Mouse (Mus musculus) intestine, postnatal 0 days (tissue): ENCODE measurements around the gene Zfp507. TPM values are rescaled to one million over a fixed set of nuclear protein-coding genes. Genes with fewer than 3 reads are reported as not detected.

ENCODE experiments used
- ATAC-seq: fragments of 200-750 bp; cut with Nextera tagmentation; 2 replicates; pipeline ENCODE4 v1.8.0; 2017; ENCODE audit warnings: mild to moderate bottlenecking, moderate TSS enrichment, moderate library complexity
- H3K27ac ChIP-seq: fragments of 300-500 bp; sonication (generic); 2 replicates; pipeline ENCODE4 v1.5.1; 2014; ENCODE audit warnings: mild to moderate bottlenecking, low read depth, low read length, moderate library complexity
- H3K27me3 ChIP-seq: fragments of 300-500 bp; sonication (generic); replicated peaks from 2 replicates; pipeline ENCODE4 v1.6.1; 2014; ENCODE audit warnings: low read length, mixed read lengths; ENCODE audit not compliant: control insufficient read depth, insufficient read depth
- H3K36me3 ChIP-seq: fragments of 300-500 bp; sonication (generic); 2 replicates; pipeline ENCODE4 v1.6.1; 2014; ENCODE audit warnings: mild to moderate bottlenecking, moderate library complexity; ENCODE audit not compliant: control insufficient read depth, insufficient read depth
- H3K4me1 ChIP-seq: fragments of 300-500 bp; sonication (generic); replicated peaks from 2 replicates; pipeline ENCODE4 v1.6.1; 2014; ENCODE audit warnings: antibody characterized with exemption, low read length, mixed read lengths; ENCODE audit not compliant: control insufficient read depth, insufficient read depth
- H3K4me2 ChIP-seq: fragments of 300-500 bp; sonication (generic); replicated peaks from 2 replicates; pipeline ENCODE4 v1.6.1; 2014; ENCODE audit warnings: low read depth, mild to moderate bottlenecking, moderate library complexity
- H3K4me3 ChIP-seq: fragments of 300-500 bp; sonication (generic); 2 replicates; pipeline ENCODE4 v1.5.1; 2014; ENCODE audit warnings: low read depth, low read length
- H3K9ac ChIP-seq: fragments of 300-500 bp; sonication (generic); 2 replicates; pipeline ENCODE4 v1.6.1; 2014; ENCODE audit warnings: mild to moderate bottlenecking, low read depth, low read length
- H3K9me3 ChIP-seq: fragments of 300-500 bp; sonication (generic); 2 replicates; pipeline ENCODE4 v1.6.1; 2016; ENCODE audit warnings: mixed run types; ENCODE audit not compliant: control insufficient read depth
- CTCF ChIP-seq: sonication (generic); IDR thresholded peaks from 2 replicates; pipeline ENCODE4 v1.5.1; 2016; ENCODE audit warnings: low read depth, mild to moderate bottlenecking, control low read depth, antibody characterized with exemption, moderate library complexity
- WGBS: fragments of 180-500 bp; shearing (Covaris S2); extraction: QIAGEN DNeasy Blood & Tissue Kit; methylation state at CpG from one replicate; pipeline ENCODE4 v1.1.7; 2014; 5-methylcytosine and 5-hydroxymethylcytosine counted together
- polyA plus RNA-seq: library from polyadenylated mRNA; unstranded; fragments of >200 nt; fragmentation: Nextera tagmentation; extraction: Ambion mirVana; gene quantifications from 2 replicates; pipeline ENCODE4 v1.2.1, GENCODE M21; 2015

Gene Zfp507
- polyA plus RNA-seq, 1 experiment from 2014 or later = 6.8 TPM

GRCm38 (mm10) chr7:35723035-35723434 lies 79.8 kb downstream of the Zfp507 start:
- Histone ChIP-seq H3K4me3 (no peak overlapping the region), H3K9me3 (no peaks in the 10 kb centered on the region), H3K36me3 (peaks cover 14% of the 10 kb centered on the region; the same call in 1 of the 2 replicates), H3K9ac (no peak overlapping the region), H3K4me1 (no peaks in the 10 kb centered on the region), H3K27ac (no peak overlapping the region), H3K4me2 (no peak overlapping the region), H3K27me3 (no peaks in the 10 kb centered on the region)
- peak; percentile 29; the same call in 1 of the 2 replicates for TF ChIP-seq CTCF
- no peak for ATAC-seq
- WGBS = 94% methylated on average over 2 of the region's 2 CpGs

Other genes starting within 250 kb of the Zfp507 start
- gene Nudt19, start 246.7 kb downstream of the Zfp507 start, polyA plus RNA-seq = 81.1 and 87.4 TPM in 2 replicates
- gene Rgs9bp, start 217.4 kb downstream of the Zfp507 start, polyA plus RNA-seq = 0.03 TPM in 2 replicates
- 10.0 and 11.1 TPM in 2 replicates for gene Ankrd27, start 216.8 kb downstream of the Zfp507 start, polyA plus RNA-seq
- gene Pdcd5, start 155.5 kb downstream of the Zfp507 start, polyA plus RNA-seq = 168 and 169 TPM in 2 replicates
- gene Dpy19l3, start 48.5 kb downstream of the Zfp507 start, polyA plus RNA-seq = 4.7 and 7.2 TPM in 2 replicates